Mouse (Mus musculus) thymus, adult 2 months (tissue): Measurements from ENCODE around the gene Papss1.

ENCODE experiments used
- CTCF ChIP-seq: fragments of 200-500 bp; IDR thresholded peaks from 2 replicates; pipeline ENCODE4 v1.5.1; 2012; ENCODE audit warnings: mild to moderate bottlenecking, control low read depth, low read length, moderate library complexity, borderline replicate concordance; ENCODE audit not compliant: control insufficient read depth, poor library complexity, insufficient read depth; ENCODE audit errors: extremely low read depth
- POLR2A ChIP-seq: fragments of 200-500 bp; IDR thresholded peaks from 2 replicates; pipeline ENCODE4 v1.6.1; 2012; ENCODE audit warnings: mild to moderate bottlenecking, low read length, control low read depth, moderate library complexity; ENCODE audit not compliant: control insufficient read depth, poor library complexity, insufficient read depth; ENCODE audit errors: extremely low read depth

- TF ChIP-seq CTCF, result no peak
- no peak for TF ChIP-seq POLR2A
Measured at GRCm38 (mm10) chr3:131600726-131601125, 36.2 kb downstream of the Papss1 start.
